Mouse (Mus musculus) megakaryocyte progenitor cell, adult 5-6 weeks (primary cell): ENCODE results near the gene Cotl1. TPM values are rescaled to one million over a fixed set of nuclear protein-coding genes. Genes with fewer than 3 reads are reported as not detected.

Experiments used
- ATAC-seq: replicated peaks from 2 replicates; pipeline ENCODE4 v1.8.0; 2016; ENCODE audit warnings: mild to moderate bottlenecking, moderate TSS enrichment, inconsistent platforms; ENCODE audit not compliant: poor library complexity
- total RNA-seq, 2 experiments: library from RNA; stranded (forward) in 1 of 2; stranded (reverse) in 1 of 2; fragments of 157-497, 149-512 nt in 1 of 2; fragments of 200-1000 nt in 1 of 2; gene quantifications; 2 replicates each; pipeline versions ENCODE4 v1.2.3 to v1.2.4; 2015 to 2017

Gene Cotl1
- total RNA-seq, 2 experiments from 2014 or later: 88.7 to 127 TPM

GRCm38 (mm10) chr8:119819976-119820375, 20.4 kb downstream of the Cotl1 start:
- no peak for ATAC-seq

- ATAC-seq: no peak
Measured at GRCm38 (mm10) chr8:119819316-119819715, 21.0 kb downstream of the Cotl1 start.

DNA sequence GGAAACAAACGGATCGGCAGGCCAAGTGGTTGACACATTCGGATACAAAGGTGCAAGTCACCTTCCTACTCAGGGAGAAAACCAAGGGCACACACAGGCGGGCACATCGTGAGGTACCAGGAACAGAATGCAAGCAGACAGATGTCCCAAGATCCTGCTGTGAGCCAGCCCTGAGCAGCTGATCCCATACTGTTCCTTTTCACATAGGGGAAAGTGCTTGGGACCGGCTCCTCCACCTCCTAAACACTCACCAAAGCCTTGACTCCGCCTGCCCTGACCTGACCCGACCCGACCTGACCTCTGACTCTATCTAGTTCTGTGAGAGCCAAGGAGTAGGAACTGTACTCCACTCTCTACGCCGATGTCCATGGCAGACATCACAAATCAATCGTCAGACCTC, 22.9 kb downstream of the Cotl1 start:
- ATAC-seq: 0 out of 2 replicates have a peak, but pooled peaks have one; percentile 6

DNA sequence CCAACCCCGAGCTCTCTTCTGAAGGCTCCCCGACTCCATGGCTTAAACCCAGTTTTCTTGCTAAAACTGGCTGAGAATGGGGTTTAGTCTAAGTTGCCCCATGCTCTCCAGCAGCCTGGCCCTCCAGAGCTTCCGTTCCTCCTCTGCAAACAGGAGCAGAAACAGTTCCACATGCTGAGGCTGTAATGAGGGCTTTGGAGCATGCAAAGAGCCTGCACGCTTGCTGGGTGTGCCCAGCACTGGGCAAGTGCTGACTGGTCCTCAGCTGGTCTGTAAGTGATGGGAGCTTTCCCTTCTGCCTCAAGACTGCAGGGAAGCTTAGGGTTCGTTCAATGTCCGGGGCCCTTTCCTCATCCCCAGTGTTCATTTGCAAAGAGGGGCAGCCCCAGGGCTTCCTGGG, 24.1 kb downstream of the Cotl1 start:
- ATAC-seq: no peak

GRCm38 (mm10) chr8:119812650-119813431, 27.5 kb downstream of the Cotl1 start:
- peak; percentile 79 for ATAC-seq

- ATAC-seq: peak; percentile 58
Measured at GRCm38 (mm10) chr8:119811925-119812324, 28.4 kb downstream of the Cotl1 start.

- no peak for ATAC-seq
Measured at GRCm38 (mm10) chr8:119810953-119811499, 29.3 kb downstream of the Cotl1 start.

DNA sequence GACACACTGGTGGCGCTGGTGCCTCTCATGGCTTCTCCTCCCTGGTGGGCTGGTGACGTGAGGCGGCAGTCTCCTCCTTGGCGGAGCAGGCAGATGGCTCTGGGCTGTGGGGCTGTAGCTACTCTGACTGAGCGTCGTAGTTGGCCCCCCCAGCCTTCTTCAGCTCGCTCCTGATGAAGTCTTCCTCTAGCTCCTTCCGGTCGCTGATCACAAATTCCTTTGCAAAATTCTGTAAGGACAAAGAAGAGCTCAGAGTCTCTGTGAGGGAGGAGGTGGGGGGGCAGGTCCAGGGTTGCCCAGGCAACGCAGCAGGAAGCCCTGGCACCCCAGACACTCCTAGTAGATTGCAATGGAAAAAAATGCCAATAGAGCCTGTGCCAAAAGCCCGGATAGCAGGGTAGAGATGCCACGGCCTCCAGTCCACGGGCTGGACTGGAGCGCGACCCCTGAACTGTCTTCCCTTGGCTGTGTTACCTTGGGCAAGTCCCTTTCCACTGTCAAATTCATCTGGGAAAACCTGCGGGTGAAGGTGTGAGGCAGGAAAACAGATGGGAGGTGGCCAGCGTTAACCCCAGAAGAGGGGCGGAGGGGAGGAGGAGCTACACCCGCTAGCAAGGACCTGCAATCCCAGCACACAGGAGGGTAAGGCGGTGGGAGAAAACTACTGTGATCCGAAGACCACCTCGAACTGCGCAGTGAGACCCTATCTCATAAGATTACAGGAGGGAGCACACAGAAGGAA, 30.0 kb downstream of the Cotl1 start:
- ATAC-seq: no peak

DNA sequence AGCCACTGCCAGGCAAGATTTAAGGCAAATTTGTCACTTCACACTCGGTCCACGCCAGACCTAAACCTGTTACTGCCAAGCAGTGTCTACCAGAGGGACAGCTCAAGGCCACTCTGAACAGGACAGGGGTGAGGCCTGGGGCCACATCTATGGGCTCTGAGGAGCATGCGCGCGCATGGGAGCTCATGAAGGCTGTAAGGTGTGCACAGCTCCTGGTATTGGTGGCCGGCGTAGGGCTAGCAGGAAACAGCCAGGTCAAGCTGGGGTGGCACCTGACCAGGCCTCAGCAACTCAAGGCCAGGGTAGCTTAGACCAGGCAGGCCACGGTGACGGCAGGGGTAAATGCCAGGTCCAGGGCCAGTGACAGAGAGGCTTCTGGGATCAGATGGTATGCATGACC, 30.7 kb downstream of the Cotl1 start:
- no peak for ATAC-seq

DNA sequence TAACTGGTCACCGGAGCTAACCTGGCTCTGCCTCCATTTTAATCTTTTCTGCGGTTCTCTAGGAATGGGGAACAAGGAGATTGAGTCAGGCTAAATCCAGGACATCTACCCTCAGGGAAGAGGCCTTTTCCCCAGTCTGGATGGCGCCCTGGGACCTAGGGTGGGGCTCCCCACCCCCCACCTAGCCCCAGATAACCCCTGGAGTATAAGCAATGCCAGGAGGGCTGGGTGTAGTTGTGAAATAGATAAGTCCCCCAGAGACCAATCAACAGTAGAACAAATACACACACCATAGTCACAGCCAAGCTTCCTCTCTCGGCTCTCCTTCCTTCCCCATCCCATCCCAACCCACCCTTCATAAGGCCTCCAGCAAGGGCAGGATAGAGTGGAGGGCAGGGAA, 32.7 kb downstream of the Cotl1 start:
- no peak for ATAC-seq

DNA sequence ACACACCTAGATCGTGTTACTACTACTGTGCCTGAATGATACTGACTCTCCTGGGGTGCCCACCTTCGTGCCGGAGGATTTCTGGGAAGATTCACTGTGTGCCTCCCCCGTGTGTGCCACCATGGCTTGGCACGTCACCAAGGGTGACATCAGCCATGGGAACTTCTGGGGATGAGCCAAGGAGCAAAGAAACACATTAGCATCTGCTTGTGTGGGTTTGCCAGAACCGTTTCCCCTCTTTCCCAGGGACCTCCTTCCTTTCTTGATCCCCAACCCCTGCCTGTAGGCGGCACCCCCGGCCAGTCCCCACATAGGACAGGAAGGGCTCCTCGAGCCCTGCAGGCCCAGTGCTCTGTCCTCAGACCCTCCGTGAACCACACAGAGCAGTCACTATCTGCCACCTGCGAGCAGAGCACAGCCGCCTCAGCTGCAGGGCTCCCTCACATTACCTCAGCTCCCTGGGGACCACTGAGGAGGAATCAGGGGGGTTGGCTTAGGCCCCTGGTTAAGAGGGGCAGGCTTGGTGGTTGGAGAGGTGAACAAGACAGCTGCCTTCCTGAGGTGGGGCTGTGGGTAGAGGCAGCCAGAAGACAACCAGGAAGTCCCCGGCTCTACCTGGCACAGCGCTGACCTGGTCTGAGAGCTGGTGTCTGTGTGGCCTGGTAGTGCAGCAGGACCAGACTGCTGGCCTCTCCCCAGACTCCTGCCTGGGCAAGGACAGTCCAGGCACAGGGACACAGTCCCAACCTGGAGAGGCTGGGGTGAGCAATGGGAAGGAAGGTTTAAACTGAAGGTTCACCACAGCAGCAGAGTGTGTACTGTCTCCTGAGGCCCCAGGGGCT, 33.7 kb downstream of the Cotl1 start:
- peak; percentile 9; the same call in 1 of the 2 replicates for ATAC-seq

DNA sequence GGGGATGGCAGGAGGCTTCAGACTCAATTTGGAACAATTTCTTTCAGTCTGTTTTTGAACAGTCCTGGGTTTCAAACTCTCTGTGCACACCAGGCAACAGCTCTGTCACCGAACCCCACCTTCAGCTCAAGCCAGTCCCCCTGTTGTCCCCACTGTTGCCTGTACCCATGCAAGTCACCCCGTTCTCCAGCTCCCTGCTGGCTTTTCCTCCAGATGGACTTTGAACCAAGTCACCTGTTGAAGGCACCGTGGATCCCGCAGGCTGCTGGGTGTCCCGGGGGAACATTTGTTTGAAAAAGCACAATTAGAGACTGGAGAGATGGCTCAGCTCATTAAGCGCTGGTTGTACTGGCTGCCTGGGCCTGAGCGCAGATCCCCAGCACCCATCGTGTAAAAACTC, 35.1 kb downstream of the Cotl1 start:
- no peak for ATAC-seq

DNA sequence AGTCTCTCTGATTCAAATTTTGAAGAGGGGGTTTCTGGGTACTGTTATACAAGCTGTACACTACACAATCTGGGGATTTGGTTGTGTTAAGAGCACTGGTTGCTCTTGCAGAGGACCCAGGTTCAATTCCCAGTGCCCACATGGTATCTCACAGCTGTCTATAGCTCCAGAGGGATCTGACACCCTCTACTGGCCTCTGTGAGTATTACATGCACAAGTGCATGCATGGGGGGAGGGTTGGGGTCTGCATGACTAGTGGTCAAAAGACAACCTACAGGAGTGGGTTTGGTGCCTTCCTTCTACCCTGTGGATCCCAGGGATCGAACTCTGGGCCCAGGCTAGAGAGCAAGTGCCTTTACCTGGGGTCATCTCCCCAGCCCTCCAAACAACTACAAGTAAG, 37.8 kb downstream of the Cotl1 start:
- peak; percentile 51; the same call in 1 of the 2 replicates for ATAC-seq

GRCm38 (mm10) chr8:119801168-119801567, 39.2 kb downstream of the Cotl1 start:
- no peak for ATAC-seq

DNA sequence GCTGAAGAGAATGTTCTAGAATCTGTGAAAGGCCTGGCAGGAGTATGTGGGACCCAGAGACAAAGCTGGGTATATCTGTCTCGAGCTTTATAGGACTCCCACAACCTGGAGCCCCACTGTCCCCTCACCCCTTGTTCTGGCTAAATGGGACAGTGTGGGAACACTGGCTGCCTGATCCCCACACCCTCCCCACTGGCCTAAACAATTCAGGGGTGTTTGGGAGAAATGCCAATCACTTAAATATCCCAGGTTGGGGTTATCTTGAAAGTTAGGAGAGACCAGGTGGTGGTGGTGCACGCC, 41.4 kb downstream of the Cotl1 start:
- ATAC-seq: no peak

DNA sequence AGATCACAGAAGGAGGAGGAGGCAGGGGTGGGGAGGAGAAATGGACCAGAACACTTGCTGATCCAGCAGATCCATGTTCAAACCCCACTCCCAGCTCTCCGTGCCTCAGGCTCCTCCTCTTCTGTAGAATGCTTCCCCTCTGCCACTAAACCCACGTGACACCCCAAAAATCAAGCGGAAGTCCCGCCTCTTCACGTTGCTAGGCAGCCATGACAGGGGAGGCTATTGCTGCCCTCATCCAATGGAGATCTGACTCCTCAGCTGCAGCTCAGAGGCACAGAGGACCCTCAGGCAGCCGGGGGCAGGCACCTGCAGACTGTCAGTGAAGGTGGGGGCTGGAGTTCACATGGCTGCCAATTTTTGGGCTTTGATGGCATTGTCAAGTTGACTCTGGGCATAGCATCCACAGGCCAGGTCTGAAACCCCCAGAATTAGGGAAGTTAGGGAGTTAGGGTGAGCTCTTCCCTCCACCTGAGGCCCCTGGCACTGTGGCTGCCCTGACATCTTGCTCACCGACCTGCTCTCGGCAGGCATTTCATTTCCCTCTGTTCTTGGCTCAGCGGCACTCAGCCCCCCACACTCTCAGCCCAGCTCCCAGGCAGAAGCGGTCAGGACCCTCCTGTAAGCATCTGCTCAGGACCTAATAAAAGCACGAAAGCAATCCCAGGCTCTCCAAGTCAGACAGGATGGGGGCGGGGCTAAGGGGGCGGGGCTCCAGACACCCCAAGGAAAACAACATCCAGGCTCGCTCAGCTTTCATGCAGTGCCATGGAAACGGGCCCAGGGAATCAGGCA, 42.0 kb downstream of the Cotl1 start:
- ATAC-seq: peak; percentile 83

GRCm38 (mm10) chr8:119795651-119796050, 44.7 kb downstream of the Cotl1 start:
- no peak for ATAC-seq

- no peak for ATAC-seq
Measured at GRCm38 (mm10) chr8:119794689-119795088, 45.7 kb downstream of the Cotl1 start.

GRCm38 (mm10) chr8:119791804-119792704, 48.3 kb downstream of the Cotl1 start:
- ATAC-seq: peak; percentile 17
